Mouse (Mus musculus) liver, adult 2 months (tissue): ENCODE measurements around the gene Lsm12.
A peak's percentile ranks its signal among the peaks of the same experiment; 100 is the strongest.

Experiments used
- CTCF ChIP-seq: fragments of 200-500 bp; IDR thresholded peaks from 2 replicates; pipeline ENCODE4 v1.5.1; 2011; ENCODE audit warnings: low read depth, low read length, control low read depth
- POLR2A ChIP-seq: fragments of 200-500 bp; IDR thresholded peaks from 2 replicates; pipeline ENCODE4 v1.6.1; 2011; ENCODE audit warnings: low read length, control low read depth; ENCODE audit not compliant: insufficient read depth; ENCODE audit errors: extremely low read depth

DNA sequence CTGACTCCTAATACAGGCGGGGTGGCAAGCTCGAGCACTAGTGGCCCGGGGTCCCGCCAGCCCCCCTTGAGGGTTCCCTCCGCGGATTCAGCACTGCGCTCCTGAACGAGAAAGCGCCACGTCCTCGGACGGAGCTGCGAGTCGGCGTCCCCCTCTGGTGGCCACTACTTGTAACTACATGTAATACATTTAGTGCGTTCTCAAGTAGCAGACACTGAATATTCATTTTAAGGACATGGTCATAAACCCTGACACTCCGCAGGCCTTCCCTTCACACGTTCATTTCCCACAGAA, 46.7 kb downstream of the Lsm12 start:
- TF ChIP-seq POLR2A (no peak), CTCF (peak; percentile 96)
